Mouse (Mus musculus): ENCODE data around the gene Zfp981. TPM values are rescaled to one million over a fixed set of nuclear protein-coding genes. Genes with fewer than 3 reads are reported as not detected.

The Zfp981 gene
- polyA plus RNA-seq (2017; shearing (Covaris generic)): under 1 TPM in 1 of 2 experiments, not detected in 1; 0.21 TPM

DNA sequence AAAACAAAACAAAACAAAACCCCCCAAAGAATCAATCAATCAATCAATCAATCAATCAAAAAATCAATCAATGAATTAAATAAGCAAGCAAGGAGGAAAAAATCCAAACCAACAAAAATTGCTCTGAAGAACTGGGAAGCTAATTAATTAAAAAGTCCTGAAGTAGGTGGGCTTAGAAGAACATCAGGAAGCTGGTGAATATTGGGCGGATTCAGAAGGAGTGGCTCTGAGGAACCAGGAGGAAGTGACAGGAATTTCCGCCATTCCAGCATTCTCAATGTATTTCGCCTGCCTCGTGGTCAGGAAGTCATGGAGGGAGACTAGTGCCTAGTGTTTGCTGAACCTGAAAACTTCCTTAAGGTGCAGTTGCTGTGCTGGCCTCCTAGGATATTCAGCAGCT is at the start of gene Zfp981:
Gene Zfp981 (plus strand): TSS at position 301 of the 400 bp plus-strand sequence.

Other genes starting within 250 kb of the Zfp981 start
- gene Zfp992, start 53.0 kb upstream of the Zfp981 start, polyA plus RNA-seq (2017; shearing (Covaris generic)): 1 to 10 TPM; 3.5 to 4.1 TPM
- gene Zfp993, start 108.9 kb downstream of the Zfp981 start, polyA plus RNA-seq (2017; shearing (Covaris generic)): 1 to 10 TPM; 2.5 to 6.7 TPM